Mouse (Mus musculus) right cerebral cortex, adult 18-20 months (tissue): ENCODE measurements around the gene Slc7a10.
"Not testable (repeated sequence)": the region's sequence is repeated elsewhere in the genome, so short reads cannot be mapped to it uniquely, and the experiment has no call there.

Experiments used
- DNase-seq: peaks from one replicate; pipeline ENCODE4 v3.0.0; 2022; ENCODE audit warnings: mixed read lengths

The Slc7a10 gene

DNA sequence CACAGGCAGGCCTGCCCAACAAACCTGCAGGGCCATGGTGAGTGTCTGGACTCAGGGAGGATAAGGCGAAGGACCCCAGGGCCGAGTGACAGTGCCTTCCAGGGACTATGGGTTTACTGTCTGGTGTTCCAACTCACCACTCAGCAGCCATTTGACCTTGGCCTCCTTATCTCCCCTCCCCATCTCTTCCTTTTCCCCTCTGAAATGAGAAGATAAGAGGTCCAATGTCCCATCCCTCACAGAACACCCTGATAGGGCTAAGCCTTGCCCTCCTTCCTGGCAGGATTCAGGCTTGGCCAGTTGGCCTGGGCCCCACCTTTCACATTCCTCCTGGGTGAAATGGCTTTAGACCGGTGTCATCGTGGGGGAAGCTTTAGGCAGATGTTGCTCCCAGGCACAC, 10.7 kb upstream of the Slc7a10 start:
- no peak for DNase-seq

DNA sequence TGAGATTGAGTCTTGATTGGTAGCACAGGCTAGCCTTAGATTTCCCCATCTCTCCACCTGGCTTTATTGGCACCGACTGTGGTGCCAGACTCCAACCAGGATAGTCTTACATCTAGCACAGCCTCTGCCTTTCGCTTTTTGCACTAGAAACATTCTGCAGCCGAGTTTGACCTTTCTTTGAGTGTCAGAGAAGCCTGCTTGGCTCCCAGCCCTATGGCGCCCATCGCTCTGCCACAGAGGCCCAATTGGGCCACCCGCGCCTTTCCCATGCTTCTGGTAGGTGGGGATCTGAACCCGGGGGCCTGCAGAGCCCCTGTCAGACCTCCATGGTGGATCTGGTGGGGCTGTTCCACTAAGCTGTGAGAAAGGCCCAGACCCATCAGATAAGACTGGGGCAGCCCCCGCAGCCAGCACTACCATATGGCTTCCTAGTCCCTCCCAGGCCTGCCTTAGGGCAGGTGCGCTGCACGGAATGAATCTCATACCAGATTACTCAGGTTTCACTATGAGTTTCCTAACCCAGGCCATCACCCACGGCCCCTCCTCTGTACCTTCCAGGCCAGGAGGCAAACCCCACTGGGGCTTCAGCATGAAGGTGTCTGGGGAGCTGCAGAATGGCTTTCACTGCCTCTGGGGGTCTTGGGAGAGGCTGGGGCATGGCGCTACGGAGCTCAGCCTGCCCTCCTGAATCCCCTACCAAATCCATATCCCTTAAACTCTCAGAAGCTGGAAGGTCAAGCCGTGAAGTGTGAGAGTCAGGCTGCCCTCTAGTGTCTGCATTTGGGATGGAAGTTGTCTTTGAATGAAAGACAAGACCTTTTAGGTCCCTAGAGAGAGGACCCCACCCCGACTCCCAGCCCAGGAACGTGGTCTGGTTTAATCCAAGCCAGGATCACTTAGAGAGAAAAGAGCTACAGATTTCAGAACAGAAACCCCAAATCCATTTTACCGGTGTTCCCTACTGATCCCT, 9.5 kb upstream of the Slc7a10 start:
- no peak for DNase-seq

DNA sequence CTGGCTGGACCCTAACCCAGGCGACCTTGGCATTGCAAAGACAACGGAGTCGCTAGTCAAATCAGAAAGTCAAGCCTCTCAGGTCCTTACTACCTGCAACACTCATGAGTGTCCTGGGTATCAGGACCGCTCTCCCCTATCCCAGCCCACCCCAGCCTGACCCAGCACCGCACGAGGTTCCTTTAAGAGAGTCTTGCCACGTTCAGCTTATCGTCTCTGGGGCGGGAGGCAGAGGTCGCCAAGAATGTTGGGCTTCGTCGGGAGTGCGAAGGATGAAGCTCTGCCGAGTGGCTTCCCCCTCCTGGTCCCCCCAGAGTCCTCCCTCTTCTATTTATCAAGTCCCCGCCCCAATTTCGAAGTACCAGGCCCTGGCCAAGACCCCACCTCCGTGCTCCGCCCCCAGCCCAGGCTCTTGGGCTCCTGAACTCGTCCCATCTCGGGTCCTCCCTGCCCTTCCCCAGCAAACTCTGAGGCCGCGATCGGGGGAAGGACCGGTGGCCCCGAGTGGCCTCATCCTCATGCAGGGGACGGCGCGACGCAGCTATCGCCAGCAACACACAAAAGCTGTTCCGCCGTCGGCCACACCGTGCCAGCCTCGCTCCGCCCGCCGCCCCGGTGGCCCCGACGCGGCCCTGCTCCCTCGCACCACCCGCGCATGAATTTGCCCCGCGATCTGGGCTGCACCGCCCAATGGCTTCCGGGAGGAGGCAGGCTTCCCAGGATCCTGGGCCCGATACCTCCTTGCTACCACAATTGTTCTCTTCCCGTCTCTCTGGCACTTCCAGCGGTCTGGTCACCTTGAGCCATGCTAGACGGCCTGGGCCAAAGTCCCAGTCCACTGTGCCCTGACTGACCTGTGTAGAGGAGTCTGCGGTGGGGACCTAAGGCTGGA, 1.1 kb upstream of the Slc7a10 start:
- DNase-seq: no peak

DNA sequence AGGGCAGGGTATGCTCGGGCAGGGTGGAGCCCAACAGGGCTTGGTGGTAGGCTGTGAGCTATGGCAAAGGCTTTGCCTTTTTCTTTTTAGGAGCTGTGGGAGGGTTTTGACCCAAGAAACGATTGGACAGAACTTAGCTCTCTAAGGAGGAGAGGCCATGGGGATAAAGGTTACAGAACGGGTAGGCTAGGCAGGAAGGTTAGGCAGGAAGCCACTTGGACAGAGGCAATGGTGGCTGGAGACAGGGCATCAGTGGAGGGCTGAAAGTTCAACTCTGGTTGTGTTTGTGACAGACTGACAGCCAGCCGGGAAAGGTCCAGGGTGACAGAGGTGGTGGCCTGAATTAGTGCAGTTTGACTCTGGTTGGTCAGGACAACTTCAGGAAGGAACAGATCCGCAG, 3.5 kb downstream of the Slc7a10 start:
- DNase-seq: no peak

DNA sequence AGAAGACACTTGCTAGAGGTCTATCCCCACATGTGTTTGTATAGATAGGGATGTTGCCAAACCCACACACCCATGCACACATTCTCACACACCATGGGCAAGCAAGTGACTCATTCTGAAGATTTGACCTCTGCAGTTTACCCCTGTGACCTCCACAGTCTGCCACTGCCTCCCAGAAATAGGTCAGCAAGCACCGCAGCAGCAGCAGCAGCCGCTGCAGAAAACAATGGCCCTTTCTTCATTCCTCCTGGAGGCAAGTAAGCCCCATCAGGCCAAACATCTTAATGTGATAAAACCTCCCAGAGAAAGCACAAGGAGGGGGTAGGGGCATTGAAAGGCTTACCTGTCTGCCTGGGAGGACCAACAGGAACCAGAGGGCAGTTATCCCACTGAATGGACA, 5.1 kb downstream of the Slc7a10 start:
- DNase-seq: no peak

DNA sequence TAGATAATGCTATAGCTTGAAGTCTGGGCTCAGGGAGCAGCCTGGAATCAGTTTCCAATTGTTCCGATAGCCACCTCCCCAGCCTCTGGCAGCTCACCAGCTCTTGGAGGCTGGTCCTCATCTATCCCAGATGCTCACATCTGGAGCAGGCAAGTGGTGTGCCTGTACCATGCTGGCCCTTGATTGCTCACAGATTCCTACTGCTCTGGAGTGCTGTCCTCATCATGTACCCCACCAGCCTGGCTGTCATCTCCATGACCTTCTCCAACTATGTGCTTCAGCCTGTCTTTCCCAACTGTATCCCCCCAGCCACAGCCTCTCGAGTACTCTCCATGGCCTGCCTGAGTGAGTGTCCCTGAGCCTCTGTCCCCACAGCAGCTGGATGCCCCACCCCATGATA, 10.8 kb downstream of the Slc7a10 start:
- DNase-seq: no peak

DNA sequence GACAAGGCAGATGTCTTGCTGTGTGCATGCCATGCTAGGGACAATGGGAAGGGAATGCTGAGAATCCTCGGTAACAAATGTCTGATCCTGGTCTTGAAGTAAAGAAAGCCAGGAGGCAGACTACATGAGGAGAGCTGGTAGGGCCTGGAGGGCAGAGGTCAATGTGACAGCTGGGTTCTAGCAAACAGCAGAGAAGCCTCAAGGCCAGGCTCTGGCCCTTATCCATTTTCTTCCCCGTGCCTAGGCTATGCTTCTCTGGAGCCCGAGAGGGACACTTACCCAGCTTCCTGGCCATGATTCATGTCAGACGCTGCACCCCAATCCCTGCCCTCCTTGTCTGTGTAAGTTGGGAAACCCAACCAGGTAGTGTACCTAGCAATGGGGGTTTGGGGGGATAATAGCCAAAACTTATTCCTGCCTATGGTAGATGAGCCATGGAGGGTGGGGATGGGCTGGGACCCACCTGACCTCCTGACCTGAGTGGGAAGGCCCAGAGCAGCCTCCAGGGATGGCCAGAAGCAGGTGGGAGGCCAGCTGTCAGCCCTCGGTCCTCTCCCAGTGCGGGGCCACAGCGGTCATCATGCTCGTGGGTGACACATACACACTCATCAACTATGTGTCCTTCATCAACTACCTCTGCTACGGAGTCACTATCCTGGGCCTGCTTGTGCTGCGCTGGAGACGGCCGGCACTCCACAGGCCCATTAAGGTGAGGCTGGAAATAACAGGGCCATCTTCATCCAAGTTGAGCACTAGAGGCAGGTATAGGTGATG, 13.0 kb downstream of the Slc7a10 start:
- DNase-seq: no peak

DNA sequence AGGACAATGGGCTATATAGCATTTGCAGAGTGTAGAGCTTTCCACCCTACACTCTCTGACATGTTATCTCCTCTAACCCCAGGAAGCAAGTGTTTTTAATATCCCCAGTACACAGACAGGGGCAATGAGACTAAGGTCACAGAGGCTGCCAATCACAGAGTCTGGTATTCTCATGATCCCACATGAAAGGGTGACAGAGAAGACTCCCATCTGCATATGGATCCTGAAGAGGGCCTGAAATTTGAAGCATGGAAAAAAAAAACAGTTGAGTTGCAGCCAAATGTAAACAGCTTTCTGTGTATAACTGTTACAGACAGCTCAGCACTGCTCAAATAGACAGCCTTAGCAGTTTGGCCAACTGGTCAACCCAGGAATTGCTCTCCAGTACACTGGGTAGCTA, 13.6 kb downstream of the Slc7a10 start:
- DNase-seq: no peak

DNA sequence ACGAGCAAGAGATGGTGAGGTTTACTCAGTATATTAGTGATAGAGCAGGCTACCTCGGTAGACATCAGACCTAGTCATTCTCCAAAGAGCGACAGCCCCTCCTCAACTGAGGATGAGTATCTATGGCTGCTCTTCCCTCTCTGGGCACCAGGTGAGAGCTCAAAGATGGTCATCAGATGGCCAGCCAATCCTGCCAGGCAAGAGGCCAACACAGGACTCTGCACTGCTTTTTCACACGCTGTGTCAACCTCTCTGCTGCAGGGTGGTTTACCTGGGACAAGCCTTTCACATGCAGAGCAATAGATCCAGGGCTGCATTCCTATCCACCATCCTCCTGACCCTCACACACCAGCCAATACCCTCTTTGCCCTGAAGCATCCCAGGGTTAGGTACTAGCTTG, 25.6 kb downstream of the Slc7a10 start:
- DNase-seq: no peak

DNA sequence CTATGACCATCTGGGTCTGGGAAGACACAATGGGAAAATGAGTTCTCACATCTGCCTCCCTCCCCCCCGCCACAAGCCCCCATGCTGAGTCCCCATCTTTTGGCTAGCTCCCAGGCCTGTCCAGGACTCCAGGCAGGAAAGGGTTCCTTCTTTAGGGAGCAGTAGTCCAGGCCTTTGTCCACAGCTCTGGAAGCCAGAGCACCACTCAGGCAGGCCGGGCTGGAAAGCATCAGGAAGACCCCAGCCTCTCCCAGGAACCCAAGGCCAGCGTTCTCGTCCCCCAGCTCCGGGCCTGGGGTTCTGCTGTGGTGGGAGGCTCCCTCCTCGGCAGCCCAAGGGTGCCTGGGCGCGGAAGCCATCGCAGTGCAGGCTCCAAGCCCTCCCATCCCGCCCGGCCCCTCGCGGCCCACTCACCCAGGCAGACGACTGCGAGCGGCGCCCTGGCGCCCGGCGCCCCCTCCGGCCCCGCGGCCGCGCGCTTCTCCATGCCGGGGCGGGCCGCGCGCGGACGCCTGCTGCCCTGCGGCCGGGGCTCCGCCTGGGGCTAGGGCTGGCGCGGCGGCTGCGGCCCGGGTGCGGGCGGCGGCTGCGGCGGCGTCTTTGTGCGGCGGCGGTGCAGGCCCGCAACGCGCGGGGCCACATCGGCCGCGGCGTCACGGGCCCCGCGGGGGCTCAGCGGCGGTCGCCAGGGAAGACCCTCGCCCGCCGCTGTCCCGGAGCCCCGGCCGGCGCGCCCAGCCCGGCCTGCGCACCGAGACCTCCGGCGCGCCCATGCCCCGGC, 28.4 kb downstream of the Slc7a10 start:
- DNase-seq: no peak

DNA sequence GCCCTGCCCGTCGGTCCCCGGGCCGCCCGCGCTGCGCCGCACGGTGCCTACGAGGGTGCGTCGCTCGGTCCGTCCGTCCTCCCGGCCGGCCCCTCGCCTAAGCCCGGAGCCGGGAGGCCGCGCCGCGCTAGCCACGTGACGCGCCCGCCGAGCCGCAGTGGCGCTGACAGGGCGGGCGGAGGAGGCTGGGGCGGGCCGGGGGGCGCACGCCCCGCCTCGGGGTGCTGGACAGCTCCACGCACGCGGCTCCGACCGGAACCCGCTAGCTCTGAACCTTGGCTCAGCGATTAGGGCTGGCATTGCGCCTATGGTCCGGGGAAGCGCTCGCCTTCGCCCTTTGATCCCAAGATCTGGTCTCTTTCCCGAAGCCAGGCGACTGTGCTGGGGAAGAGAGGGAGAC, 29.0 kb downstream of the Slc7a10 start, which contains the start of gene Lrp3:
Gene Lrp3, minus strand, starts transcription at position 274 of the 400 bp plus-strand sequence.
- DNase-seq: peak; percentile 69

DNA sequence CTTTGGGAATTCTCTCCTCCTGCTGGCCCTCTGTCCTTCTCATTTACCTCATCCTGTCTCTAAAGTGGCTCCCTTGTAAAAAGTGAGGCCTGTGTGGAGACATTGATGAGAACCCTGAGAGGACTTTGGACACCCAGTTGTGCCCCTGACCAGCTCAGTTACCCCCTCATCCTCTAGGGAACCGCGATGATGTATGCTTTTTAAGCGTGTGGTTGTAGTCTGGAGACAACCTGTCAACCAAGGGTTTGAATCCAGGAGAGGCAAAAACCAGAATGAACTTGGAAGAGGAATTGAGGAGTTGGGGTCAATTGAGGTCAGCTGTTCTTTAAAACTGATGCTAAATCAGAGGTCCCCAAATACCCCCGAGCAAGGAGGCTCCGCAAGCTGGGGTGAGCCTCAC, 29.5 kb downstream of the Slc7a10 start:
- no peak for DNase-seq

DNA sequence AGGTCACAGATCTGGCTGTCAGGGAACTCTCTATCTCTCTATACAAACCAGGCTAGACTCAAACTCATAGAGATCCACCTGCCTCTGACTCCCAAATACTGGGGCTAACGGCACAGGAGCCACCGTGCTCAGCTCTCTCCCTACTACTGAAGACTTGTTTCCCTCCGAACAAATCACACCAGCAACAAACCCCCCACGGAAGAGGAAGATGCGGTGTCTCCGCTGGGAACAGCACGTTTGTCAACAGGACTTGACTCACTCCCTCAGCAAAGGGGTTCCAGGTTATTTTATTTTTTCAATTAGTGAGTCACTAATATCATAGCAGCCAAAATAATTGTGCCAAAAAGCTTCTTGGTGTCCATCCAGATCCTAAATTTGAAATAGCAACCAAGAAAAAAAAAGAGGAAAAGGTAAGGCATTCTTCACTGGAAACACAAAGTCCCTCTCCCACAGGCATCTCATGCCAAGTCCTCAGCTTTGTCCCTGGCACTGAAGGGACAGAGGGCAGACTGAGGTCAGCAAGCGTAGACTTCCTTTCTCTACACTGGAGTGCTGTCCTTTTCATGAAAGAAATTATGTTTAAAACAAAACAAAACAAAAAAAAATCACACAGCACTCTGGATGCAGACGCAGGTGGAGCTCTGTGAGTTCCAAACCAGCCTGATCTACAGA, 34.6 kb downstream of the Slc7a10 start:
- no peak for DNase-seq

DNA sequence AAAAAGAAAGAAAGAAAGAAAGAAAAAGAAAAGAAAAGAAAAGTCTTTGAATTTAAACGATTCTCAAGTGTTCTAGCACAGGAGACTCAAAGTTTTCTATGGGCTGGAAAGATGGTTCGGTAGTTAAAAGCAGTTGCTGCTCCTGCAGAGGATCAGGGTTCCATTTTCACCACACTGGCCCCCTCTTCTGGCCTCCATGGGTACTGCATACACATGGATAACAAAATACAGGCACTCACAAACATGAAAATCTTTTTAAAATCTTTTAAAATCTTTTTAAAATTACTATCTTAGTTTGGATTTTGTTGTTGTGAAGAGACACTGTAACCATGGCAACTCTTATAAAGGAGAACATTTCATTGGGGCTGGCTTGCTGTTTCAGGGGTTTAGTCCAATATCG, 44.1 kb downstream of the Slc7a10 start:
- no peak for DNase-seq

DNA sequence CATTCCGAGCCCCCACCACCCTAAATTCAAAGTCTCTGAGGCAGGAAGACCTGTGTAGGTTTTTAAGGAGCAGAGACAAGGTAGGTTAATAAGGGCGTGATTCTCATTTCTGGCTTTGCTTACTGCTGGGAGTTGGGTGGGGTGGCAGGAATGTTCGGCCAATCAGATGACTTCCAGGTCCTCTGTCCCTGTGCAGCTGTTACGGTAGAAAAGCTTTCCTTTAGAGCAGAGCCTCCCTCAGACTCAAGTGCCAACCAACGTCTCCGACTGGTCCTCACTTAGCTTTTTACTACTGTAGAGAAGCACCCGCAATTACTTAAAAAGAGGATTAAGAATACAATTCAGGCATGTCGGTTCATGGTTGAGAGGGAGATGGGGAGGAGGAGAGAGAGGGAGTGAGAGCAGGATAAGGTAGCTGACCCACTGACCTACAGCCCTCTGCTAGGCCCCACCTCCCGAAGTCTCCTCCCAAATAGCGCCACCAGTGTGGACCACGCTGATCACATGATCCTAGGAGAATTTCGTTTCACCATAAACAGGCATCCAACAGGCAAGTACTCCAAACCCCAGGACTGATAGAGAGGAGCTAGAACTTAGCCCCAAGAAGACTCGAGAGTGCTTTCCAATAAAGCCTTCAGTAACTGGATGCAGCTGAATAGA, 46.7 kb downstream of the Slc7a10 start:
- no peak for DNase-seq

DNA sequence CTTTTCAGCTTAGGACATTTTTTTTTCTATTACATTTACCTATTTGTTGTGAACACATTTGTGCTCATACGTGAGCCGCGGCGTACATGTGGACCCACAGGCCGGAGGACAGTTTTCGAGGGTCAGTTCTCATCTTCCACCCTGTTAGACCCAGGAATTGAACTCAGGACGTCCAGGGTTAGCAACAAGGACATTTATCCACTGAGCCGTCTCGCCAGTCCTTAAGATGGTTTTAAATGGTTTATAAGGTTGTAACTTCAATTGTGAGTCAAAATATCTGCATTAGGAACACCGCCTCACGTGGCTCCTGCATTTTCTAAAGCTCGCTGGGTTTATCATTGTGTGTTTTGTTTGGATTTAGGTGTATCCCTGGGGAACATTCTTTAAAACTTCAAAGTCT, 47.7 kb downstream of the Slc7a10 start:
- DNase-seq: no peak

DNA sequence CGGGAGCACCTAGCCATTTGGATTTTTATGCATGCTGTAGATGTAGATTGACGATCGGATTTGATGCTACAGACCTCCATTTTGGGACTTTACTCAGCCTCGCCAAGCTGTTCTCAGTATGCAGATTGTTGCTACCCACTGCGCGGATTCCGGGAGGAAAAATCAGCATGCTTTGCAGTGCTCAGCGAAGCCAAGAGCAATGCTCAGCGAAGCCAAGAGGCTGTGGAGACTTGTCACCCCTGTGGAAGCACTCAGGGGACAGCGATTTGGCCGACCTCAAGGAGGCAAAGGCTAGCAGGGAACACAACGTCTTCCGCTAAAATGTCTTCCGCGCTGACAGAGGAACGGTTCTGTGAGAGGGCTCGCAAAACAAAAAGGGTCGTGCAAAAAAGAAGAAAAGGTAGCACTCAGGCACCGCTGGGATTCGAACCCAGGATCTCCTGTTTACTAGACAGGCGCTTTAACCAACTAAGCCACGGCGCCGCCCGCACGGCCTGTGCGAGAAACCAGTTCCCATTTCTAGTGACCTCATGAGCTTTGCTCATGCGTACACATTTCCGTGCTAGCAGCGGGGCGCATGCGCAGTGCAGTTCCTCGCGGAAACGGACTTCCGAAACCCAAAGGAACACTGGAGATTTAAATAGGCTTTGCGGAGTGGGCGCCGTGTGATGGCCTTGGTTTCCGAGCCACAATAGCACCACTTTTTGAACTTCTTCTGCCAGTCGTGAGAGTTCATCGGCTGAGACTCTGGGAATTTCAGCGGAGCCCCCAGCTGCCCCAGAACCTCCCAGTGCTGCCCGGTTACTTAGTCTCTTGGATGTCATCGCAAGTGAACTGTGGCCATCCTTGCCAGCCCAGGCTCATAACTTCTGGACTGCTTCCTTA, 48.4 kb downstream of the Slc7a10 start:
- peak; percentile 97 for DNase-seq

DNA sequence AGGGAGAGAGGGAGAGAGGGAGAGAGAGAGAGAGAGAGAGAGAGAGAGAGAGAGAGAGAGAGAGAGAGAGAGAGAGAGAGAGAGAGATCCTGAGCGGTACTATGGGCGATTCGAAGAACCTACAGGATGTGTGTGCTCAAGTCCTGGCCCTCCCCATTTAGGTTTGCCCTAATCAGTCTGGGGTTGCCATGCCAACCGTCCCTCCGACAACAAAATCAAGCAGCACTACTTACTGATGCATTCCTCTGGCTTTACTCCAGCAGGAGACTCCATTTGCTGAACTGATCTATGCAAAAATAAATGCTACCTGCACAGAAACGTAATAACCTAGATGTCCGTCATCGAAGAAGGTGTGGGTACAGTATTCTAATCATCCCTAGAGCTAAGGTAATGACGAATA, 49.1 kb downstream of the Slc7a10 start:
- peak; percentile 70 for DNase-seq

DNA sequence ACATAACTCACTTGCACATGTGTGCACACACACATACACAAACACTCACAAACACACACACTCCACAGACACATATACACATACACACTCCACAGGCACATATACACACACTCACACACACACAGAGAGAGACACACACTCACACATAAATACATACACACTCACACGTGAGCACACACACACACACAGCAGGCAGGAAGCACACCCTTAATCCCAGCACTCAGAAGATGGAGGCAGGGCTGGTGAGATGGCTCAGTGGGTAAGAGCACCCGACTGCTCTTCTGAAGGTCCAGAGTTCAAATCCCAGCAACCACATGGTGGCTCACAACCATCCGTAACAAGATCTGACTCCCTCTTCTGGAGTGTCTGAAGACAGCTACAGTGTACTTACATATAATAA, 51.8 kb downstream of the Slc7a10 start:
- DNase-seq: not testable (repeated sequence)
